Mouse (Mus musculus) spleen, postnatal 0 days (tissue): ENCODE data around the gene Mbl2. TPM values are rescaled to one million over a fixed set of nuclear protein-coding genes. Genes with fewer than 3 reads are reported as not detected.

Experiments used
- polyA plus RNA-seq: library from polyadenylated mRNA; unstranded; fragments of >200 nt; fragmentation: Nextera tagmentation; extraction: Ambion mirVana; gene quantifications from 2 replicates; pipeline ENCODE4 v1.2.1, GENCODE M21; 2015

Gene Mbl2
- polyA plus RNA-seq = not detected in 2 replicates

DNA sequence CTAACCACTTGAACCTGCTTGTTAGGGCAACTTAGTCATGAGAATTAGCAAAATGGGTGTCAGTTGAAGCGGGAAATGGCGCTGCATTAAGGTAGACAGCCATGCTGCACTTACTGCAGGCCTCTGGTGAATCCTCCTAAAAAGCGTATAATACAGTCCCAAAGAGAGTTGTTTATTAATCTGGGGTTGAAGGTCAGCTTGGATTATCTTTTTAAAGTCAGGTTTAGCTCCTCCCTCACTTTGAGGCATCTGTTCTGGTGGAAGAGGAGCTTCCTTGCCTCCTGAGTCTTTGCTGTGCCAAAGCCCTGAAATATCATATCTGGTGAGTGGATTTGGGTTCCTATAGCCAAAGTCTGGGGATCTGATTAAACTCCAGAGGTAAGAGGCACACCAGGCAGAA is at the start of gene Mbl2:
Gene Mbl2, plus strand, starts transcription at position 252 of the 400 bp plus-strand sequence.

Other genes with a start within 250 kb of the Mbl2 start
- not detected in 2 replicates for gene Trpd52l3, start 229.2 kb upstream of the Mbl2 start, polyA plus RNA-seq
- 33.5 and 37.2 TPM in 2 replicates for gene Uhrf2, start 202.4 kb upstream of the Mbl2 start, polyA plus RNA-seq
- 0.12 and 0.29 TPM in 2 replicates for gene Gldc, start 57.5 kb upstream of the Mbl2 start, polyA plus RNA-seq